Mouse (Mus musculus) kidney, postnatal 14 days (tissue): ENCODE data around the gene Stat1.

Experiments used
- DNase-seq: peaks from one replicate; pipeline ENCODE4 v3.0.0; 2022; ENCODE audit warnings: mixed read lengths

Gene Stat1

DNA sequence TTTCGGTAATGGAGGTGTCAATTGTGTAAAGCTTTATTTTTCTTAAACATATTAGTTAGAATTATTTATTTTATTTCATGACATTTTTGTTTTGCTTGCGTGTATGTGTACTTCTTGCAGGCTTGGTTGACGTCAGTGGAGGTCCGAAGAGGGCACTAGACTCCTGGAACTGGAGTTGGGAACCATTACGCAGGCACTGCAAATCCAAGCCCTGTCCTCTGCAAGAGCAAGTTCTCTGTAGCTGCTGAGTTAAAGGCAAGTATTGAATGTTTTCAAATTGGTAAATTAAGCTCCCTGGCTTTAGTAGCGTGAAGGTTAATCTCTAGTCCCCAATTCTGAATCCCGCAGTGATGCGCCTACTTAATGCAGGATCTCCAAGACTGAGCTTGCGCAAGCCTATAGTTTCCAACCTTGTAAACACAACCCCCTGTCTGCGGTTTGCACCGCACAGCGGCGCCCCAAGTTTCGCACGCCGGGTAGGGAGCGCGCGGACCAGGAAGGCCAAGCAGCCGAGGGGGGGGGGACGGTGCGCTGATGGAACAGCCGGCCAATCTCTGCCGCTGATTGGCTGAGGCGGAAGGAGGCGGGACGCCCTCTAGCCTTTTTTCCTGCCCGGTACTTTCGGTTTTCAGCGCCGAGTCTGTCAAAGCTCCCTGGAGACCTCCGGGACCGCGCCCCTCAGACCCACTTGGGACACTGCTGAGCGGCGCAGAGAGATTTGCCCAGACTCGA lies at the start of gene Stat1:
TSS of gene Stat1 (plus strand) at position 581 of the 732 bp plus-strand sequence.
- peak; percentile 92 for DNase-seq

DNA sequence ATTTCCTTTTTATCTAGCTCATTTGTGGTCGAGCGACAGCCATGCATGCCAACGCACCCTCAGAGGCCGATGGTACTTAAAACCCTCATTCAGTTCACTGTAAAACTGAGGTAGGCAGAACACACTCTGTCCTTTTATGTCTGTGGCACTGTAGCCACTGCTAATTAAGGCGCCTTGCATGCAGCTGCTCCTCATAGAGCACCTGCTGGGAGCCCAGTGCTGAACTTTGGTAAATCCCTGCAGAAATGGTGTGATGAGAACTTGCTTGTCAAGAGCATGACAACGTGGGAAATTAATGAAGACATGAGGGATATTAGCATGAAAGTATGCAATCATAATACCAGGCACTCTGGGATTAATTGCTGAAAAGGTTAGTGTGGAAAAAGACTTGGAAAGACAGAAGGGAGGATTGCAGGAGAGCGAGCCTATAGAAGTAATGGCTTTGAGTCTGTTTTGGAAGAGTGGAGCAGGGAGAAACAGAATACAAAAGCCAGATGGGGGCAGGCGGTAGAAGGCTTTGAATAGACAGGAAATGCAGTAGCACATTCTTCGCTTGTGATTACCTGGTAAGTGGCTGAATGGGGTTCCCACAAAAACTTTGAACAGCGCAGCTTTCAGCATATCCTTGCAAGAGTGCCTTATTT lies 39.4 kb upstream of the Stat1 start:
- no peak for DNase-seq

DNA sequence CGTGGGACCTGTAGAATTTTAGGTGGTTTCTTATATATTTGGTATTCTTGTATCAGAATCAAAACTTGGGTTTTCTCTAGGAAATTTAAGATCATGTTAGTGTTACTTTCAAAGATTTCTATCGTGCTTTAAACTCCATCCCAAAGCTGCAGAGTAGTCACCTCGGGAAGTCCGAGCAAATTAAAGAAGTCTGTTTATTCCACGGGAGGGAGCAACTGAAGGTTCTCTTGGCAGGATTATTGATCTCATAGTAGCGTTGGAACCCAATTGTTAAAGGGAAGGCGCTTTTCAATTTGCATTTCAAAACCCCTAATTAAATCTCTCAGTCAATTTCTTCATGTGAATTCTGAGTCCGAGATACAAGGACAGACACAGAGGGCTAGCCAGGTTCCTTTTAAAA lies 38.9 kb upstream of the Stat1 start:
- DNase-seq, result no peak

DNA sequence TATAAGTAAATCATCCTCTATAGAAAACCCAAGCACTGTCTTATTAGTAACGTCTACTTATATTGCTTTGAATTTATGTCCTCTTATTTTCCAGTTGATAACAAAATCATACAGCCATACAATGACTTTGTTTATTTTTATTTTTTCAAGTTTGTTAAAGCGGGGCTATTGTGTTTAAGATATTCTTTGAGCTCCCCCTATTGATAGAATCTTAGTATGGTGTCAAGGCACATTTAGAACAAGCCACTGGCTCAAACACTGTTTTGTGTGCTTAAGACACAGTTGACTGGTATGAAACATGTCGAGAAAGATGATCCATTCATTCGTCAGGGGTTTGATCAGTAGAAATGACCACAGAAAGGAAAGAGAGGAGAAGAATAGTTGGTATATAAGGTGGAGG lies 33.0 kb upstream of the Stat1 start:
- no peak for DNase-seq

DNA sequence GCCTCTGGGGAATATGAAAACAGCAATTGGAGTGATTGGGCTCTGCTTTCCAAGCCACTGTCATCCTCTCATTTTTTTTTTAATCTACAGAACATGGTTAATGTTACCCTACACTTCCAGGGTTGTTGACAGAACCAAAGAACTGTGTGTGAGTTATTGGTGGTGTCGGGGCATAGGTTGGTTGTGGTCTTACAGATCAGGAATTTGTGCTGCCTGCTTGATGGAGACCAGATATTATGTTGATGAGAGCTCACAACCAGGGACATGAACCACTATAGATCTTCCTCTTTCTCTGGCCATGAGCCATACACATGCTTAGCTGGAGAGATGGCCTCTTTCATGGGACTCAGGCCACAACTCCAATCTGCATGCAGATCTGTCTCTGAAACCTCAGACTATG lies 32.1 kb upstream of the Stat1 start:
- DNase-seq, result no peak

DNA sequence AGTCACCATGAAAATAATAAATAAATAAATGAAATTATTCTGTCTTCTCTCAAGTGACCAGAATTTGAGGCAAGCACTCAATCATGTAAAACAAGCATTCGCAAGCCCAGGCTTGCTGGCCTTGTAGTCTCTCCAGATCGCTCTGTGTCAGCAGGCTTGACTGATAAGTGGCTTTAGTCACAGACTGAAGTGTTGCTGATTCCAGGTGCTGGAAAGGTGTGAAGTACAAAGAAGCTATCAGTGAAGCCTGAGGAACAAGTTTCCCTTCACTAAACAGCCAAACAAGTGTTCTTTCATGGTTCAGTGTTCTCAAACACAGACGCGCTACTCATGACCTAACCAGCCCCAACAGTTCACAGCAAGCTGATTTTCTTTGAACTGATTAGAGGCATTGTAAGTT lies 30.6 kb upstream of the Stat1 start:
- no peak for DNase-seq

DNA sequence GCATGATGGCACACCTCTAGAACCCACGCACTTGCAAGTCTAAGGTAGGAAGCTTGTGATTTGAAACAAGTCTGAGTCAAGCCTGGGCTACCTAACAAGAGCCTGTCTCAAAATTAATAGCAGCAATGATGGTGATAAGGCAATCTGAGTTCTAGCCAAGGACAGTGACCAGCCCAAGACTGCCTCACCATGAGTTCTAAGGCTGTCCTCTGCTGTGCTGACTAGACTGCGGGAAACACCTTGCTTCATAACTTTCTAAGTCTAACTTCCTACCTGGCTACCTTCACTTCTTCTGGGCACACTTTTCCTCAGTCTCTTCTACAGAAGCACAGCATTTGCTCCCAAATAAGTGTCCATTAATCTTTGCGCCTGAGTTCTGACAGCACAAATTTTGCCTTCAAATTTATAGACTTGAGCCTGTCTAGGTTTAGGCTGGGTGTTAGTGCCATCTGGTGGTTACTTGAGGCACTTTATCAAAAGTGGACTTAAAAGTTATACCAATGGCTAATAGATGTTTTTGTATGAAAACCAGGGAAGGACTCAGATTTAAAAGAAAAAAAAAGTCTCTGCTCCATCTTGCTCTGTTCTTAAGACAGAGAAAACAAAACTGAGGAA lies 20.5 kb upstream of the Stat1 start:
- peak; percentile 55 for DNase-seq

DNA sequence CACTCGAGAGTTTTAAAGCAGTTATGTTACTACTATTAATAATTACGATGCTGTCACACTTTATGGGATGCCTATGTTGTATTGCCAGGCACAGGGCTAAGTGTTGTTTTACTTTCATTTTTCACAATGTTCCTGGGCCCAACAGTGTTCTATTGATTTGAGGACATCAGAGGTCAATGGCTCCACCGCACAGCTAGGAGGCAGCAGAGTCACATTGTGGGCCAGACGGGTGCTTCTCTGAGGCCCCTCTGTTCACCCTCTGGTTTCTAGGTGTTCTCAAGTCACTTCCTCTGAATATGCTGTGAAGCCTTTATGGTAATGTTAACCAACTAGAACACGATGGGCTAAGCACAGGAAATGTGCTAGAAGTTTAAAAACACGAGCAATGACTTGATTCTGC lies 18.7 kb upstream of the Stat1 start:
- DNase-seq, result no peak

DNA sequence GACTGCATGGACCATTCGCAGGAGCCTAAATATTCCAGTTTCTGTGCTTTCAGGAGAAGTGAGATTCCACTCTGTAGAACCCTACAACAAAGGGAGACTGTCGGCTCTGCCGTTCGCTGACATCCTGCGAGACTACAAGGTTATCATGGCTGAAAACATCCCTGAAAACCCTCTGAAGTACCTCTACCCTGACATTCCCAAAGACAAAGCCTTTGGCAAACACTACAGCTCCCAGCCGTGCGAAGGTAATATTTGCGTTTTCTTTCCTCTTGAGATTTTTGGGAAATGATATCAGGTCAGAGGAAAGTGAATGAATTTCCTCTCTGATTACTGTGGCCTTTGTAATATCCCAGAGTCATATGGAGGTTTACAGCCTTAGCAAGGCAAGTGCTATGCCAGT lies 16.4 kb upstream of the Stat1 start:
- no peak for DNase-seq

DNA sequence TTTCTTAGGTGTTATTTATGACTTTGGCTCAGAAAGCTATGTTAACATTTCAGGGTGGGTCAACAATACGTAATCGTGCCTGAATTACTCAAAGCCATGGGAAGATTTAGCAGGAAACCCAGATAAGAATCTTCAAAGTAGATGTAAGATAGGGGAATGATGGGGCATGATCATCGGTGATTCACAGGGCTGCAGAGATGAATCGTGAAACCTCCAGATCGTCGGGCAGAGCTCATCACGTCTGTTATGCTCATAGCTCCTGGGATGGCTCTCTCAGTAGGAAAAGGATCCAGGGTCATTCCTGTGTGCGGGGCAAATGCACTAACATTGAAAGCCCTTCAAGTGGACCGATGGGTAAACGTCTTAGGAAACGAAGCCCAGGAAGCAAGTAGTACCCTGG lies 12.0 kb upstream of the Stat1 start:
- DNase-seq, result no peak

DNA sequence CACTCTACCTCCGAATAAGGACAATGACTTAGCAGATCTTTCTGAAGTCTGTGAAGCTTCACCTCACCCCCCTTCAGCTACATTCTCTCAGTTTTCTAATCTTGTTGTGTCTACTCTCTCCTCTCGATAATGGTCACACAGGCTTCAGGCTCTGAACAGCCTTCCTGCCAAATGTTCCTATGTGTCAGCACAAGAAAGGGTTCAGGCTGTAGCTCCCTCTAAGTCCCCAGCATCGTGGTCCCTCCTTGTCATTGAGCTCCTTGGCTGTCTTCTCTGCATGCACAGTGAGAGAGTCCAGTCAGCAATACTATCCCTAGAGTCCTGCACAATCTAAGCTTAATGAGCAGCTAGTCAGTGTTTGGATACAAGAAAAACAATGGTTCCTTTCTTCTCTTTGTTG lies 8.0 kb upstream of the Stat1 start:
- DNase-seq, result no peak

DNA sequence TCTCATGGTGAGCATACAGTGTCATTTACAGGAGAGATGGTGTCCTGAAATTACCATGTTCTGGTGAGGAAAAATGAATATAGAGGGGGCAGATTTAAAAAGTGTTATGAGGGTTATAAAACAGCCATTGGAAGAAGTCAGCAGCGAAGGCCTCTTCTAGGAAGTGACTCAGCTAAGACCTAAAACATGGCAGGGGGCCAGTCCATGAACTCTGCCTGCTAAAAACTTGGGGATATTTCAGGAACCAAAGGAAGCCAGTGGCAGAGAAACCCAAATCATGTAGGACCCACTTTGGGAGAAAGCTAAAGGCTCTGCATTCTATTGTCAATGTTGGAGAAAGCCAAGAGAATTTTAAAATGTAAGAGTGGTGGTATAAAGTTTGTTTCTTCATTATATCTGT lies 6.9 kb upstream of the Stat1 start:
- DNase-seq, result no peak

DNA sequence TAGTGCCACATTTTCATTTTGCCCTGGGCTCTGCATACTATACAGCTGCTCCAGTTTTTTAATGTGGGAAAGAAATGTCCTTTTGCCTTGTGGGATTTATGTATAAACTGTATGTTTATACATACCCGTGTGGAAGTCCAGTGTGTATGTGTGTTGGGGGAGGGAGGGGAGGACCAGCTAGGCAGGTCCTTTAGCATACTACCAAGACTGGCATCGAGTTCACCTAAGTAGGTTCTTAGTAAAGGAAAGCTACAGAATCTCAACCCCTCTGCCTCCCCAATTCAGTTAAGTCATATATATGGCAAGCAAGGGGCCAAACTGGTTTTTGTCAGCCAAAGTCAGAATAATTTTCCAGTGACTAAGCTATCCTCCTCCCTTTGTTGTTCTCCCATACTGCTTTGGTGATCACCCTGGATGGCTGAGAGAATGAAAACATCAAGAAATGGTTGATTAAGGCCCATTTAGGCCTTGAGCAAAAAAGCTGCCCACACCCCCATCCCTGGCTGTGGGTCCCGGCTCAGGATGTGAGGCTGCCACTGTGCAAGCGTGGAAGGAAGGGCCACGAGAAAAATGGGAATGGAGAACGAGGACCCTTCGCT lies 6.1 kb upstream of the Stat1 start:
- no peak for DNase-seq

DNA sequence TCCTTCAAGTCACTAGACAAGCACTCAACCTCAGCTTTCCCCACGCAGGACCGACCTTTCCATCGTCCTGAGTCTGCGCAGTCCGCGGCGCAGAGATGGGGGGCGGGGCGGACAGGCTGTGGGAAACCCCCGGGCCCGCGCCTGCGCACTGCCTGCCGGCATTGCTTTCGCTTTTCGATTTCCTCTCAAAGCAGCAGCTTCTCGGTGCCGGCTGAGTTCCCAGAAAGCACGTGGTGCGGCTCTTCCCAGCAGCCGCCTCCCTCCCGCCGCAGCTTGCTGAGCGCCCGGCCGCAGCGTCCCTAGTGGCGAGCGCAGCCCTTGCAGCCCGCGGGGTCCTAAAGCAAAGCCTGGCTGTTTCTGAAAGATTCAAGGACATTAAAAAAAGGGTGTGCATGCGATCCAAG lies 5.6 kb upstream of the Stat1 start:
- peak; percentile 99 for DNase-seq

DNA sequence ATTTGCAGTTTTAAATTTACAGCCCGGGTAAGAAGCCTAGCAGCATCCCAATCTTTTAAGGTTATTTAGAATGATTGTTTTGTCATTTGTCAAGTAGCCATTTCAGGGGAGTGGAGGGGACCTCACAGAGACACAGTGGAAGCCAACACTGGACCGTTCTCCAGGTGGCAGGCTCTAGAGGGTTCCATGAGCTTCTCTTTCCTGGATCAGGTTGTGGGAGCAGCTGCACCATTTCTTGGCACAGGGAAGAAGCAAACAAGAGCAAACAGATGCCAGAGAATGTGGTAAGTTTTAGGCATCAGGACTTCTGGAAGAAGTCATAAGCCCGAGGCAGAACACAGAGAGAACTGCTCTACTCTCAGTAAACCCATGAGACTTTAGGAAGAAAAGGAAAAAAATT lies 2.8 kb upstream of the Stat1 start:
- no peak for DNase-seq

DNA sequence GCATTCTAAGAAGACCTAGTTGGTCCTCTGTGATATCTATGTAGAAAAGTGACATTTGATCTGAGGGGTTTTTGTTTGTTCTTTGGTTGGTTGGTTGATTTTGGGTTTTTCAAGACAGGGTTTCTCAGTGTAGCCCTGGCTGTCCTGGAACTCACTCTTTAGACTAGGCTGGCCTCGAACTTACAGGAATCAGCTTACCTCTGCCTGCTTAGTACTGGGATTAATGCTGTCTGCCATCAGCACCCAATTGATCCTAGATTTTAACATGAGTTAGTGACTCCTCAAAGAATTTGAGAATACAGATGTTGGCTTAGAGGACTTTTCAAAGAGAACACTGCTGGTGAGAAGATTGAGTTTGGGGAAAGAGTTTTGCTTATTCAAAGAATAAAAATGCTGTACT lies 1.5 kb upstream of the Stat1 start:
- no peak for DNase-seq

DNA sequence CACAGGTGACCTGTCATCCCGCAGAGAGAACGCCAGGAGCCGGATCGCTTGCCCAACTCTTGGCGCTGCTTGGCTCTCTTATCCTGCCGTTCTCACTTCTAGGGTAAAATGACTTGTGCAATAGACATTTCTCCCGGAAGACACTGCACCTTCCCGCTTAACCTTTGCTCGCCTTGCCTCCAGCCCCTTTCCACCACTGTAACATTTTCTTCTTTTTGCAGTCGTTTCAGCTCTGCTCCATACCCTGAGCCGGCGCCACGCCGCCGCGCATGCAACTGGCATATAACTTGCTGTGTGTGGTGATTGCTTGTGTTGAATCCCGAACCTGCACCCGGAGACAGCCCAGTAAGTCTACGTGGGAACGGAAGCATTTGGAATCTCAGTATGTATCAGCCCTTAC lies 451 bp downstream of the Stat1 start:
- DNase-seq, result no peak

DNA sequence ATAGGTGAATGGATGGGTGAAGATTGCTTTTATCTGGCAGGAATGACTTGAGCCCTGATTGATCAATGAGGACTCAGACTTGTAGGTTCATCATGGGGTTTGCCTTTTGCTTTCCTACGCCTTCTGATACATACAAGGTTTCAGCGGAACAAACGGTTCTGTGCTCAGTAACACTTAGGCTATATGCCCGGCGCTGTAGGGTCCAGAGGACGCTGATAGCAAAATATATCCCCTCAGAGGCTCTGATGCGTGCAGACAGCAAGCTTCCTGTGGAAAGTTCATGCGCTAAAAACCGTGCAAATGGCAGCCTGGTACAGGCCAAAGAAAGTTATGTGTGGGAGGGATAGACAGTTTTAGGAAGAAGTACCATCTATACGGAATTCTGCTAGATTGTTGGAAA lies 951 bp downstream of the Stat1 start:
- DNase-seq, result no peak

DNA sequence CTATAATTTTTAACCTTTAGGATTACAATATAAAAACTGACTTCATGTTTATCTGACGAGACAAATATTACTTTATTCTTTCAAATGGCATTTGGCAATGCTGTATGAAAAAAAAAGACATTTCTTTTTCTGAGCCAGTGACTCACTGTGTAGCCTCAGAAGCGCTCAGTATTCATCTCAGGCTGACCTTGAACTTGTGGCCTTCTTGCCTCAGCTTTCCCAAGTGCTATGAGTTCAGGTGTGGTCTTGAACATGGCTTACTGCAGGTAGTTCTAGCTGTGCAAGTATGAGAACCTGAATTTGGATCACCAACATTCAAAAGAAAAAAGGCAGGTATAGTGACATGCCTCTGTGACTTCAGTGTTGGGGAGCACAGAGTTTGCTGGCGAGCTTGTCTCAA lies 1.8 kb downstream of the Stat1 start:
- DNase-seq, result no peak

DNA sequence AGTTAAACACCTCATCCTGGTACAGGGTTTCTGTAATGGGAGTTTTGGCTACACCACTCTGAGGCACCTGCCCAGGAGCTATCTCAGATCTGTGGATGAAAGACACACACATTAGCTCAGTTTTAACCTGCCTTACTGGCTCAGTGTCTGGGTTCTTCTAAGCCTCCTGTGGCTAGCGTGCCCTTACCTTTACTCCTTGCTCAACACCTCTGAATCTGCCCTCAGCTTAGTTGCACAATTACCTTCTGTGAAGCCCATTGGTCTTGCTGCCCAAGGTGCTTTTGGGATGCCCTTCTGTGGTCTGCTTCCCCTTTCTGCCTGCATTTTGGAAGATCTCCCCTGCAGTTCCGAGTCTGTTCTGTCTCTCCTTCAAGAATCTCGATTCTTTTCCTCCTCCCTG lies 5.6 kb downstream of the Stat1 start:
- no peak for DNase-seq

DNA sequence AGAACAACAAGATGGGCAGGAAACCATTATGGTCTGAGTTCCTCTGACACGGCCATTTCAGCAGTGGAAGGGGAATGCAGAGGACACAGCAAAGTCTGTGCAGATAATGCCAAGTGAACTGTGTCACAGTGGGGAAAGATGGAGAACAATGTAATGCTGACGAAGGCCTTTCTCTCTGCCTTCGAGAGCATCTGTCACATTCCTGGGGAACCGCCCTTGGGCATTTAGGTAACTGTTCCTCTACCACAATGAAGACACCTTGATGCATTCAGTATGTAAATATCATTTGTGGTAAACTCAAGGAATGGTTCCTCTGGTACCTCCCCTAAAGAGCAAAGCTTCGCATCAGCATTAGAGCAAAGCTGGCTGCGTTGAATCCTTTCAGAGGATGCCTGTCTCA lies 8.1 kb downstream of the Stat1 start:
- DNase-seq, result no peak

DNA sequence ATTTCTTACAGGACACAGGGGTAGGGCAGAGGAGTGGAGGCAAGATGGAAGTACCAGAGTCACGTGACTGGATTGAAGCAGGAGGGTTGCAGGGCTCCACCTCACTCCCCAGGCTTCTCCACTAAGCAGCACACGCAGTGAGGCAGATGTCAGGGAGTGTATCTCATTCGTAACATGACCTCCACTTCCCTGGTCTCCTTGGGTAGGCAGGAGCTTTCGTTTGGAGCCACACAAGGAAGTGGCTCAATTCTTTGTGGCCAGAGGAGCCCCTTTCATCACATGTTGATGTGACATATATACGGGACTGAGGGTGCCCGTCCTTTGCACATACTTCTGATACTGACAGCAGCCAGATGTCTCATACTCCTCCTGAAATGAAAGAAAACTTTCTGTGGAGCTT lies 10.6 kb downstream of the Stat1 start:
- no peak for DNase-seq

DNA sequence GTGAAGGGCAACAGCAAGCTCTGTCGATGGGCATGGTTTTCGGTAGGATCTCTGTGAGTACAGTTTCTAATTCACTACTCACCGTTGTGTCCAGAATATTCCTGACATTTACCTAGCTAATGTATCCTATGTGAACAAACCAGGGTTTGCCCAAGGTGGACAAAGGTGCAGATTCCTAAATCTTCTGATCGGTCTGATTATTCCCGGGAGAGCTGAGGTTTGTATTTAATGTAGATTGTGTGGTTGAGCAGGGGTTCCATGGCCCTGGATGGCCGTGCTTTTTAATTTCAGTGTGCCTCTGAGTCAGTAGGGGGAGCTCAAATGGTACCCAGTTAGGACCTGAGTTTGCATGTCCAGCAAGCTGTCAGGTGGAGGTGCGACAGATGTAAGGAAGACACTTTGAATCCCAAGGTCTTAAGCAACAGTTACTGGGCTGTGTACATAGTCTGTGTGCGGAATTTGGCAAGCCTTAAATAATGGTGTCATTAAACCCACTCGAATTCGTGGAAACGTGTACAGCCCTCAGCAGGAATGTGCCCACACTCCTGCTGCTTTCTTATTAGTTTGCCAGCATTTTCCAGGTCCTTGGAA lies 12.6 kb downstream of the Stat1 start:
- no peak for DNase-seq

DNA sequence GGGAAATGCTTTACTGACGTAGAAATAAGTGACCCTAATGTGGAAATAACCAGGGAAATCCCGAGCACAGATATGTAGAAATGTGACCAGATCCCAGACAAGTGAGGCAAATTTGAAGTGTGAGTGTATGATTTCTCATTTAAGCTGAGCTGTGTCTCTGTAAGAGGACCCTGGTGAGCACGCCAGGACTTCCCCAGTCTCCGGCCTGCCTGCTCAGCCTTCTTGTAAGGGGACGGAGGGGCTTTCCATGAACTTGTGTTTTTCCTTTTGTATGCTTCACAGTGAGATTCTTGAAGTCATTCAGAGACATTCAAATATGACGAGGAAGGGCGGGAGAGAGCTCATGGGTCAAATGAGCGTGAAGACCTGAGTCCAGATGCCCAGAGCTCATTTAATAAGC lies 14.0 kb downstream of the Stat1 start:
- no peak for DNase-seq
